Mouse (Mus musculus) induced T-regulatory cell, adult 2 months (primary cell): ENCODE data around the gene Lmna.

Experiments used
- DNase-seq: peaks from one replicate; pipeline ENCODE4 v3.0.0-alpha.2; 2012; ENCODE audit warnings: low read depth

The Lmna gene

GRCm38 (mm10) chr3:88446471-88447123 lies 63.2 kb downstream of the Lmna start:
- no peak for DNase-seq

GRCm38 (mm10) chr3:88442888-88443287 lies 66.9 kb downstream of the Lmna start:
- no peak for DNase-seq

GRCm38 (mm10) chr3:88442488-88442887 lies 67.3 kb downstream of the Lmna start:
- no peak for DNase-seq

- DNase-seq: peak; percentile 76
Observed at GRCm38 (mm10) chr3:88440500-88441381, 69.0 kb downstream of the Lmna start.

GRCm38 (mm10) chr3:88439582-88439981 lies 70.2 kb downstream of the Lmna start:
- no peak for DNase-seq

GRCm38 (mm10) chr3:88437454-88437853 lies 72.3 kb downstream of the Lmna start:
- DNase-seq: no peak

- no peak for DNase-seq
Observed at GRCm38 (mm10) chr3:88436395-88437201, 73.2 kb downstream of the Lmna start.

GRCm38 (mm10) chr3:88435515-88435914 lies 74.2 kb downstream of the Lmna start:
- no peak for DNase-seq
